Mouse (Mus musculus) liver, postnatal 0 days (tissue): ENCODE data around the gene Arrdc3. TPM values are rescaled to one million over a fixed set of nuclear protein-coding genes. Genes with fewer than 3 reads are reported as not detected.

Experiments
- ATAC-seq: fragments of 200-750 bp; cut with Nextera tagmentation; 2 replicates; pipeline ENCODE4 v1.8.0; 2017; ENCODE audit warnings: mild to moderate bottlenecking, moderate library complexity
- DNase-seq: peaks from one replicate; pipeline ENCODE4 v3.0.0-alpha.2; 2016
- H3K27ac ChIP-seq: fragments of 300-500 bp; sonication (generic); 2 replicates; pipeline ENCODE4 v1.5.1; 2014; ENCODE audit warnings: antibody characterized with exemption, moderate library complexity, mild to moderate bottlenecking, low read depth
- H3K27me3 ChIP-seq: fragments of 300-500 bp; sonication (generic); 2 replicates; pipeline ENCODE4 v1.6.1; 2014; ENCODE audit warnings: low read length, control low read depth, mixed read lengths; ENCODE audit not compliant: insufficient read depth
- H3K36me3 ChIP-seq: fragments of 300-500 bp; sonication (generic); replicated peaks from 2 replicates; pipeline ENCODE4 v1.6.1; 2014; ENCODE audit warnings: mild to moderate bottlenecking, control low read depth, low read length, moderate library complexity, mixed read lengths; ENCODE audit not compliant: insufficient read depth
- H3K4me1 ChIP-seq: fragments of 300-500 bp; sonication (generic); 2 replicates; pipeline ENCODE4 v1.6.1; 2014; ENCODE audit warnings: antibody characterized with exemption, mild to moderate bottlenecking, control low read depth; ENCODE audit not compliant: insufficient read depth
- H3K4me2 ChIP-seq: fragments of 300-500 bp; sonication (generic); 2 replicates; pipeline ENCODE4 v1.6.1; 2014; ENCODE audit warnings: low read depth, mild to moderate bottlenecking, low read length, moderate library complexity, mixed read lengths
- H3K4me3 ChIP-seq: fragments of 300-500 bp; sonication (generic); 2 replicates; pipeline ENCODE4 v1.5.1; 2014; ENCODE audit warnings: low read depth, low read length
- H3K9ac ChIP-seq: fragments of 300-500 bp; sonication (generic); replicated peaks from 2 replicates; pipeline ENCODE4 v1.6.1; 2014; ENCODE audit warnings: mild to moderate bottlenecking, moderate library complexity
- H3K9me3 ChIP-seq: fragments of 300-500 bp; sonication (generic); 2 replicates; pipeline ENCODE4 v1.6.1; 2016; ENCODE audit warnings: mild to moderate bottlenecking, control low read depth, low read length, mixed read lengths
- CTCF ChIP-seq: sonication (generic); IDR thresholded peaks from 2 replicates; pipeline ENCODE4 v1.5.1; 2016; ENCODE audit warnings: antibody characterized with exemption, low read depth
- EP300 ChIP-seq: IDR thresholded peaks from 2 replicates; pipeline ENCODE4 v1.6.1; 2016; ENCODE audit warnings: antibody characterized with exemption, low read depth, mild to moderate bottlenecking
- polyA plus RNA-seq: library from polyadenylated mRNA; unstranded; fragments of >200 nt; fragmentation: Nextera tagmentation; extraction: Ambion mirVana; gene quantifications from 2 replicates; pipeline ENCODE4 v1.2.1, GENCODE M21; 2015

The Arrdc3 gene
- polyA plus RNA-seq, 1 experiment from 2014 or later = 26.4 TPM

- no peak overlapping the region for H3K27ac ChIP-seq
- H3K9ac ChIP-seq = no peak overlapping the region
- H3K36me3 ChIP-seq = no peaks in the 10 kb centered on the region
- no peaks in the 10 kb centered on the region for H3K27me3 ChIP-seq
- H3K4me1 ChIP-seq = peaks cover 15% of the 10 kb centered on the region
- no peak for TF ChIP-seq EP300
- TF ChIP-seq CTCF = no peak
- no peaks in the 10 kb centered on the region for H3K9me3 ChIP-seq
- ATAC-seq (no peak), DNase-seq (no peak)
- H3K4me3 ChIP-seq = no peak overlapping the region
- H3K4me2 ChIP-seq = no peak overlapping the region
Measured at GRCm38 (mm10) chr13:80944532-80944931, 61.3 kb downstream of the Arrdc3 start.
